Mouse (Mus musculus) E14TG2a.4 (cell line): Measurements from ENCODE around the gene G3bp2.

Source experiments
- H3K27me3 ChIP-seq: 2 replicates; pipeline ENCODE4 v1.6.1; 2014; ENCODE audit warnings: low read length, control low read depth; ENCODE audit not compliant: insufficient read depth
- H3K36me3 ChIP-seq: 2 replicates; pipeline ENCODE4 v1.6.1; 2014; ENCODE audit warnings: low read length, control low read depth; ENCODE audit not compliant: insufficient read depth
- H3K4me1 ChIP-seq: replicated peaks from 2 replicates; pipeline ENCODE4 v1.6.1; 2014; ENCODE audit warnings: low read depth, low read length, control low read depth
- H3K4me3 ChIP-seq: replicated peaks from 2 replicates; pipeline ENCODE4 v1.5.1; 2014; ENCODE audit warnings: mild to moderate bottlenecking, low read length
- H3K9me3 ChIP-seq: 2 replicates; pipeline ENCODE4 v1.6.1; 2014; ENCODE audit warnings: low read length, control low read depth
- CTCF ChIP-seq: conservative IDR thresholded peaks from 2 replicates; pipeline ENCODE4 v1.5.1; 2014; ENCODE audit warnings: low read length
- NANOG ChIP-seq: IDR thresholded peaks from 2 replicates; pipeline ENCODE4 v1.6.1; 2014; ENCODE audit warnings: borderline replicate concordance, low read length, mixed read lengths
- POU5F1 ChIP-seq: IDR thresholded peaks from 2 replicates; pipeline ENCODE4 v1.6.1; 2014; ENCODE audit warnings: low read length, borderline replicate concordance

Gene G3bp2

DNA sequence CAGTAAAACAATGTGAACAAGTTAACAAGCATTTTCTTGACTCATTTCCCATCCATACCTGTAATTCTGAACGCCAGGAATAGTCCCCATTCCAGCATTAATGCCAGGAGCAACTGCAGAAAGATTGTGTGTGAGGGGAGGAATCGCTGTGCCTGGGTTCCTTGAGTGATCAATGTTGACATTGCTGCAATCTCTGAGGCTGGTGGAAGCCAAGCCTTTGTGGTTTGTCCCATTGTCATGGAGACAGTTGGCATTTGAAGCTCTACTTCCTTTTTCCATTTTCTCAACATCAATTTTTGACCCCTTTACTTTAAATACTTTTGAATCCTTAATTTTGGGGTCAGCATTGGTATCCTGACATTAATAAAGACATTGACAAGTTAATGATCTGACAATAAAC is 63.6 kb downstream of the G3bp2 start:
- Histone ChIP-seq H3K4me3 (no peak overlapping the region), H3K9me3 (no peaks in the 10 kb centered on the region), H3K36me3 (no peaks in the 10 kb centered on the region), H3K4me1 (no peaks in the 10 kb centered on the region; the same call in 1 of the 2 replicates), H3K27me3 (no peaks in the 10 kb centered on the region)
- TF ChIP-seq NANOG (no peak), CTCF (no peak), POU5F1 (no peak)

DNA sequence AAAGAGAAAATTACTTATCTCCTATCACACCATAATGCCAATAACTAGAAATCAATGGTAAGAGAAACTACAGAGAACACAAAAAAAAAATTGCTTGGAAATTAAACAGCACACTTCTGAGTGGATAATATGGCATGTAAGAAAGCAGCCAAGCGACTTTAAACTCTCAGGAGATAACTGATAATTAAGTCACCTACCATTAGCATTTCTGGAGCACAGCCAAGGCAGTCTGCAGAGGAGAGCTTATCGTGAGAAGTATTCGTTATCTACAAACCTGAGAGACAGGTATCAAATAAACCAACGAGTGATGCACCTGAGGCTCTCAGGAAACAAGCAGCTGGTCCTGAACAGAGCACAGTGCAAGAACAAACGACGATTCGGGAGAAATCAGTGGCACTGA is 71.8 kb downstream of the G3bp2 start:
- H3K4me1 ChIP-seq = no peaks in the 10 kb centered on the region
- H3K9me3 ChIP-seq = no peaks in the 10 kb centered on the region
- no peaks in the 10 kb centered on the region for H3K36me3 ChIP-seq
- TF ChIP-seq NANOG (no peak), CTCF (no peak), POU5F1 (no peak)
- no peaks in the 10 kb centered on the region for H3K27me3 ChIP-seq
- H3K4me3 ChIP-seq = no peak overlapping the region

DNA sequence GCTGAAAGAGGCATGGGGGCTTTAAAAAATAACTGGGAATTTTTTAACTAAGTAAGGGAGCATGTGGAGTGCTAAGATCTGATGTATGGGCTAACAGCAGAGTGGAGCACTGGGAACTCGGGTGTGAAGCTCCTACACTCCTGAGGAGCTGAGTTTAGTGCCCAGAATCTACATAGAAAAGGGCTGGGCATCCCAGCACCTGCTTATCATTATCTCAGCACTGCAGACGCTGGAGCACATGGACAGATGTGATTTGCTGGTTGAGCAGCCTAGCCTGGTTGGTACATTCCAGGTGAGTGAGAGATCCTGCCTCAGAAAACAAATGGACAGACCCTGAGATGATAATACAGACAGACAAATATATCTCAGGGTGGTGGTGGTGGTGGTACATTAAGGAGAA is 73.7 kb downstream of the G3bp2 start:
- Histone ChIP-seq H3K4me1 (no peaks in the 10 kb centered on the region), H3K27me3 (no peaks in the 10 kb centered on the region), H3K9me3 (no peaks in the 10 kb centered on the region), H3K36me3 (no peaks in the 10 kb centered on the region), H3K4me3 (no peak overlapping the region)
- no peak for TF ChIP-seq CTCF
- TF ChIP-seq POU5F1 = no peak
- TF ChIP-seq NANOG = no peak

DNA sequence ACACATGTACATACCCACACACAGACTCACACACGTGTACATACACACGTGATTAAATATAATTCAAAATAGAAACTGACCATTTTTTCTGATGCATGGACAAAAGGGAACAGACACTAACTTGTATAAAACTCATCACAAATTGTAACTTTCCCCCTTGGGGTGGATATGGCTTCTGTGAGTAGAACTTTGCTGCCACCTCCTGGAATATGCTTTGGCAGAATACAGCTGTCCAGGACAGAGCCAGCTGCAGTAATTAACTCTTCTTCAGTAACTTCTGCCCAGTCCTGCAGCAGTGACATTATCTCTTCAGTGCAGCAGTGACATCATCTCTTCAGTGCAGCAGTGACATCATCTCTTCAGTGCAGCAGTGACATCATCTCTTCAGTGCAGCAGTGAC is 80.5 kb downstream of the G3bp2 start:
- no peaks in the 10 kb centered on the region for H3K27me3 ChIP-seq
- TF ChIP-seq CTCF (peak; percentile 24; the same call in 1 of the 2 replicates), POU5F1 (no peak), NANOG (no peak)
- H3K36me3 ChIP-seq = no peaks in the 10 kb centered on the region
- H3K9me3 ChIP-seq = peaks cover 13% of the 10 kb centered on the region
- 0 out of 2 replicates have a peak, but pooled peaks cover 4% of the 10 kb centered on the region for H3K4me1 ChIP-seq
- no peak overlapping the region for H3K4me3 ChIP-seq
